Mouse (Mus musculus) kidney, adult 2 months (tissue): ENCODE results near the gene Derl3.

Experiments used
- CTCF ChIP-seq: fragments of 200-500 bp; conservative IDR thresholded peaks from 2 replicates; pipeline ENCODE4 v1.5.1; 2011; ENCODE audit warnings: low read depth, mild to moderate bottlenecking, control low read depth, low read length, moderate library complexity, mixed read lengths; ENCODE audit not compliant: insufficient read depth, insufficient read length
- POLR2A ChIP-seq: fragments of 200-500 bp; IDR thresholded peaks from one replicate; pipeline ENCODE4 v1.6.1; 2011; ENCODE audit warnings: low read depth, low read length, control low read depth

DNA sequence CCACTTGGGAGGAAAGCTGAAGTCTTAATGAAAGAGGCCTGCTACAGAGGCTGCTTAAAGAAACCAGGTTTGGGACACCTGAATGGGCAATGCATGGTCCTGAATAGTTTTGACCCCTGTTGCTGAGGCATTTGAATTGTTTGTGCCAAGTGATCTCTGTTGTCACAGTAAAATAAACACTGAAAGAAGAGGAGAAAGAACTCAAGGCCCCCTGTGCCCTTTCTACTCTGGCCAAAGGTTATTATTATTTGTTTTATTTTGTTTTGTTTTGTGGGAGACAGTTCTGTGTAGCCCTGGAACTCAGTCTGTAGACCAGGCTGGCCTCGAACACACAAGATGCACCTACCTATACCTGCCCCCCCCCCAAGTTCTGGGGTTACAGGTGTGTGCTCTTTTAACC, 41.8 kb downstream of the Derl3 start:
- TF ChIP-seq POLR2A (no peak), CTCF (no peak)
